Mouse (Mus musculus) large intestine, adult 2 months (tissue): Measurements from ENCODE around the gene Scn1b. TPM values are rescaled to one million over a fixed set of nuclear protein-coding genes. Genes with fewer than 3 reads are reported as not detected.

Source experiments
- DNase-seq: peaks from one replicate; pipeline ENCODE4 v3.0.0-alpha.2; 2012; ENCODE audit warnings: low read depth, low spot score
- WGBS: fragments of 180-500 bp; shearing (Covaris S2); methylation state at CpG from one replicate; pipeline ENCODE4 v1.1.7; 2018; 5-methylcytosine and 5-hydroxymethylcytosine counted together
- polyA plus RNA-seq: library from polyadenylated mRNA; depleted of rRNA; stranded (reverse); fragments of >200 nt; gene quantifications from 2 replicates; pipeline ENCODE4 v1.2.3, GENCODE M21; 2012

Gene Scn1b
- polyA plus RNA-seq, 1 experiment, result 15.5 TPM

- 2% methylated on average over 63 of the region's 63 CpGs for WGBS
- DNase-seq, result no peak
Measured at GRCm38 (mm10) chr7:31150566-31151300, 23.9 kb upstream of the Scn1b start.

GRCm38 (mm10) chr7:31149751-31150565, 23.2 kb upstream of the Scn1b start:
- DNase-seq, result no peak
- 11% methylated on average over 20 of the region's 20 CpGs for WGBS

- 40% methylated on average over 9 of the region's 9 CpGs for WGBS
Measured at GRCm38 (mm10) chr7:31149271-31149670, 22.5 kb upstream of the Scn1b start.

GRCm38 (mm10) chr7:31148756-31149155, 22.0 kb upstream of the Scn1b start:
- WGBS, result 10% methylated on average over 9 of the region's 9 CpGs
- no peak for DNase-seq

More at GRCm38 (mm10) chr7:31149271-31149670, 22.5 kb upstream of the Scn1b start:
- no peak for DNase-seq

GRCm38 (mm10) chr7:31148086-31148485, 21.3 kb upstream of the Scn1b start:
- DNase-seq, result no peak
- WGBS, result 61% methylated on average over 3 of the region's 3 CpGs

- peak; percentile 84 for DNase-seq
- 14% methylated on average over 12 of the region's 12 CpGs for WGBS
Measured at GRCm38 (mm10) chr7:31145596-31146160, 18.9 kb upstream of the Scn1b start.

- WGBS, result 93% methylated on average over 16 of the region's 16 CpGs
- no peak for DNase-seq
Measured at GRCm38 (mm10) chr7:31144886-31145285, 18.1 kb upstream of the Scn1b start.

GRCm38 (mm10) chr7:31140941-31141340, 14.1 kb upstream of the Scn1b start:
- DNase-seq, result no peak
- 90% methylated on average over 10 of the region's 10 CpGs for WGBS

- WGBS, result 92% methylated on average over 4 of the region's 4 CpGs
- DNase-seq, result no peak
Measured at GRCm38 (mm10) chr7:31140302-31140701, 13.5 kb upstream of the Scn1b start.

- DNase-seq, result no peak
- WGBS, result 52% methylated on average over 5 of the region's 5 CpGs
Measured at GRCm38 (mm10) chr7:31139765-31140164, 13.0 kb upstream of the Scn1b start.

- 96% methylated on average over 10 of the region's 10 CpGs for WGBS
- no peak for DNase-seq
Measured at GRCm38 (mm10) chr7:31135717-31136116, 8.9 kb upstream of the Scn1b start.

- WGBS, result 86% methylated on average over 4 of the region's 4 CpGs
- DNase-seq, result no peak
Measured at GRCm38 (mm10) chr7:31131866-31132265, 5.1 kb upstream of the Scn1b start.

- DNase-seq, result no peak
- 33% methylated on average over 4 of the region's 4 CpGs for WGBS
Measured at GRCm38 (mm10) chr7:31130841-31131240, 4.0 kb upstream of the Scn1b start.

- 91% methylated on average over 7 of the region's 7 CpGs for WGBS
- no peak for DNase-seq
Measured at GRCm38 (mm10) chr7:31130197-31130596, 3.4 kb upstream of the Scn1b start.

- 61% methylated on average over 9 of the region's 9 CpGs for WGBS
- DNase-seq, result no peak
Measured at GRCm38 (mm10) chr7:31128157-31128705, 1.4 kb upstream of the Scn1b start.

- WGBS, result 2% methylated on average over 53 of the region's 53 CpGs
- no peak for DNase-seq
Measured at GRCm38 (mm10) chr7:31126211-31126751, 522 bp downstream of the Scn1b start.

- DNase-seq, result no peak
- 59% methylated on average over 13 of the region's 13 CpGs for WGBS
Measured at GRCm38 (mm10) chr7:31125116-31125515, 1.7 kb downstream of the Scn1b start.

GRCm38 (mm10) chr7:31124381-31124780, 2.4 kb downstream of the Scn1b start:
- no peak for DNase-seq
- 78% methylated on average over 5 of the region's 5 CpGs for WGBS

GRCm38 (mm10) chr7:31123697-31124096, 3.1 kb downstream of the Scn1b start:
- 66% methylated on average over 3 of the region's 3 CpGs for WGBS
- no peak for DNase-seq
